Mouse (Mus musculus): ENCODE measurements around the gene Bri3.

The Bri3 gene

GRCm38 (mm10) chr5:144238969-144239368 lies 5.3 kb upstream of the Bri3 start:
- no peak for DNase-seq

- no peak for DNase-seq
Measured at GRCm38 (mm10) chr5:144245592-144245991, 1.4 kb downstream of the Bri3 start.

- no peak for DNase-seq
Measured at GRCm38 (mm10) chr5:144246669-144247068, 2.4 kb downstream of the Bri3 start.

GRCm38 (mm10) chr5:144247307-144247706 lies 3.1 kb downstream of the Bri3 start:
- DNase-seq: no peak

- DNase-seq: no peak
Measured at GRCm38 (mm10) chr5:144247906-144248585, 3.8 kb downstream of the Bri3 start.

- peak; percentile 26 for DNase-seq
Measured at GRCm38 (mm10) chr5:144249871-144250270, 5.6 kb downstream of the Bri3 start.

GRCm38 (mm10) chr5:144251876-144252577 lies 7.8 kb downstream of the Bri3 start:
- no peak for DNase-seq

GRCm38 (mm10) chr5:144253212-144253611 lies 9.0 kb downstream of the Bri3 start:
- DNase-seq: no peak

GRCm38 (mm10) chr5:144254122-144254810 lies 10.0 kb downstream of the Bri3 start:
- peak; percentile 54 for DNase-seq

GRCm38 (mm10) chr5:144254811-144255631 lies 10.8 kb downstream of the Bri3 start:
- peak; percentile 84 for DNase-seq

- peak; percentile 55 for DNase-seq
Measured at GRCm38 (mm10) chr5:144255632-144256540, 11.6 kb downstream of the Bri3 start.

- no peak for DNase-seq
Measured at GRCm38 (mm10) chr5:144256541-144256870, 12.3 kb downstream of the Bri3 start.

GRCm38 (mm10) chr5:144256888-144257287 lies 12.7 kb downstream of the Bri3 start:
- no peak for DNase-seq

- DNase-seq: peak; percentile 48
Measured at GRCm38 (mm10) chr5:144257451-144258110, 13.3 kb downstream of the Bri3 start.

GRCm38 (mm10) chr5:144258131-144258611 lies 13.9 kb downstream of the Bri3 start:
- DNase-seq: no peak

- no peak for DNase-seq
Measured at GRCm38 (mm10) chr5:144258687-144259086, 14.4 kb downstream of the Bri3 start.

- DNase-seq: no peak
Measured at GRCm38 (mm10) chr5:144259228-144259627, 15.0 kb downstream of the Bri3 start.

- DNase-seq: no peak
Measured at GRCm38 (mm10) chr5:144260464-144260863, 16.2 kb downstream of the Bri3 start.

GRCm38 (mm10) chr5:144261309-144261708 lies 17.1 kb downstream of the Bri3 start:
- DNase-seq: no peak

GRCm38 (mm10) chr5:144261829-144262228 lies 17.6 kb downstream of the Bri3 start:
- DNase-seq: no peak

GRCm38 (mm10) chr5:144263082-144263481 lies 18.8 kb downstream of the Bri3 start:
- DNase-seq: no peak
